Mouse (Mus musculus) bone marrow, adult 2 months (tissue): ENCODE measurements at regions not wholly inside any gene's neighbourhood (a gene's known extent, or its start where the extent isn't known, plus 50 kb on each side); places are given as distances from the start of the nearest gene placed in this dataset.

Source experiments
- CTCF ChIP-seq: fragments of 200-500 bp; IDR thresholded peaks from 2 replicates; pipeline ENCODE4 v1.5.1; 2011; ENCODE audit warnings: low read length, control low read depth; ENCODE audit not compliant: control insufficient read depth, insufficient read depth
- POLR2A ChIP-seq: fragments of 200-500 bp; IDR thresholded peaks from 2 replicates; pipeline ENCODE4 v1.6.1; 2011; ENCODE audit warnings: low read depth, mild to moderate bottlenecking, control low read depth, low read length, borderline replicate concordance; ENCODE audit not compliant: control insufficient read depth

- TF ChIP-seq POLR2A (no peak), CTCF (no peak)
These were observed 108.9 kb downstream of the Vegfa start for GRCm38 (mm10) chr17:45923217-45923730.
